Mouse (Mus musculus) liver (tissue): ENCODE data around the gene Prkd3.

Experiments
- DNase-seq: peaks from one replicate; pipeline ENCODE4 v3.0.0-alpha.2; 2020; ENCODE audit warnings: mixed read lengths

Prkd3 gene

GRCm38 (mm10) chr17:78999745-79000270, 20.8 kb downstream of the Prkd3 start:
- no peak for DNase-seq

GRCm38 (mm10) chr17:78999189-78999588, 21.4 kb downstream of the Prkd3 start:
- DNase-seq: no peak

GRCm38 (mm10) chr17:78998130-78998529, 22.5 kb downstream of the Prkd3 start:
- DNase-seq: no peak

GRCm38 (mm10) chr17:78994931-78995820, 25.4 kb downstream of the Prkd3 start:
- no peak for DNase-seq

- no peak for DNase-seq
Observed at GRCm38 (mm10) chr17:78994382-78994781, 26.2 kb downstream of the Prkd3 start.

- no peak for DNase-seq
Observed at GRCm38 (mm10) chr17:78993670-78994069, 26.9 kb downstream of the Prkd3 start.

- DNase-seq: no peak
Observed at GRCm38 (mm10) chr17:78992303-78993027, 28.2 kb downstream of the Prkd3 start.

- no peak for DNase-seq
Observed at GRCm38 (mm10) chr17:78991549-78991948, 29.1 kb downstream of the Prkd3 start.

- no peak for DNase-seq
Observed at GRCm38 (mm10) chr17:78989015-78989414, 31.6 kb downstream of the Prkd3 start.

- no peak for DNase-seq
Observed at GRCm38 (mm10) chr17:78983736-78984135, 36.9 kb downstream of the Prkd3 start.

- no peak for DNase-seq
Observed at GRCm38 (mm10) chr17:78983166-78983565, 37.5 kb downstream of the Prkd3 start.

GRCm38 (mm10) chr17:78968500-78968899, 52.1 kb downstream of the Prkd3 start:
- DNase-seq: no peak

GRCm38 (mm10) chr17:78966092-78966883, 54.3 kb downstream of the Prkd3 start:
- no peak for DNase-seq

- no peak for DNase-seq
Observed at GRCm38 (mm10) chr17:78964387-78964786, 56.2 kb downstream of the Prkd3 start.

GRCm38 (mm10) chr17:78959473-78959872, 61.1 kb downstream of the Prkd3 start:
- DNase-seq: no peak

GRCm38 (mm10) chr17:78953240-78953639, 67.4 kb downstream of the Prkd3 start:
- no peak for DNase-seq

GRCm38 (mm10) chr17:78952070-78952469, 68.5 kb downstream of the Prkd3 start:
- no peak for DNase-seq

GRCm38 (mm10) chr17:78951225-78951624, 69.4 kb downstream of the Prkd3 start:
- no peak for DNase-seq

- no peak for DNase-seq
Observed at GRCm38 (mm10) chr17:78942579-78942978, 78.0 kb downstream of the Prkd3 start.

GRCm38 (mm10) chr17:78938927-78939326, 81.7 kb downstream of the Prkd3 start:
- no peak for DNase-seq

GRCm38 (mm10) chr17:78937229-78937853, 83.3 kb downstream of the Prkd3 start:
- DNase-seq: no peak

- peak; percentile 97 for DNase-seq
Observed at GRCm38 (mm10) chr17:78936466-78937228, 84.0 kb downstream of the Prkd3 start, which contains the start of the genes Cebpz and Ndufaf7. Gene Cebpz (minus strand): TSS chr17:78937066. Gene Ndufaf7 (plus strand): TSS chr17:78937136.
